Mouse (Mus musculus): Measurements from ENCODE around the gene Gm29427. TPM values are rescaled to one million over a fixed set of nuclear protein-coding genes. Genes with fewer than 3 reads are reported as not detected.

Gm29427 gene
- polyA plus RNA-seq, 1 experiment: not detected

- Histone ChIP-seq H3K4me1 (ENCODE audit: control insufficient read depth, insufficient read depth, insufficient read length, low read length) (peaks cover 3% of the 10 kb centered on the region; the same call in 1 of the 2 replicates), H3K27ac (replicated peaks; ENCODE audit: low read depth, low read length) (no peak overlapping the region), H3K4me3 (ENCODE audit: insufficient read depth, low read depth, low read length) (no peak overlapping the region)
Measured at GRCm38 (mm10) chr1:130738551-130739106, 23.0 kb upstream of the Gm29427 start.

GRCm38 (mm10) chr1:130737916-130738315, 22.3 kb upstream of the Gm29427 start:
- H3K4me3 ChIP-seq (ENCODE audit: insufficient read depth, low read depth, low read length): no peak overlapping the region
- no peak overlapping the region for H3K27ac ChIP-seq (replicated peaks; ENCODE audit: low read depth, low read length)

GRCm38 (mm10) chr1:130737411-130737881, 21.8 kb upstream of the Gm29427 start:
- no peak overlapping the region for H3K4me3 ChIP-seq (ENCODE audit: insufficient read depth, low read depth, low read length)

More at GRCm38 (mm10) chr1:130737916-130738315, 22.3 kb upstream of the Gm29427 start:
- peaks cover 3% of the 10 kb centered on the region; the same call in 1 of the 2 replicates for H3K4me1 ChIP-seq (ENCODE audit: control insufficient read depth, insufficient read depth, insufficient read length, low read length)

GRCm38 (mm10) chr1:130734852-130735251, 19.3 kb upstream of the Gm29427 start:
- Histone ChIP-seq H3K4me3 (ENCODE audit: insufficient read depth, low read depth, low read length) (no peak overlapping the region), H3K27ac (replicated peaks; ENCODE audit: low read depth, low read length) (no peak overlapping the region), H3K4me1 (ENCODE audit: control insufficient read depth, insufficient read depth, insufficient read length, low read length) (0 out of 2 replicates have a peak, but pooled peaks cover 3% of the 10 kb centered on the region)

More at GRCm38 (mm10) chr1:130737411-130737881, 21.8 kb upstream of the Gm29427 start:
- Histone ChIP-seq H3K4me1 (ENCODE audit: control insufficient read depth, insufficient read depth, insufficient read length, low read length) (peaks cover 3% of the 10 kb centered on the region; the same call in 1 of the 2 replicates), H3K27ac (replicated peaks; ENCODE audit: low read depth, low read length) (no peak overlapping the region)

- 0 out of 2 replicates have a peak, but pooled peaks cover 3% of the 10 kb centered on the region for H3K4me1 ChIP-seq (ENCODE audit: control insufficient read depth, insufficient read depth, insufficient read length, low read length)
- H3K27ac ChIP-seq (replicated peaks; ENCODE audit: low read depth, low read length): no peak overlapping the region
- H3K4me3 ChIP-seq (ENCODE audit: insufficient read depth, low read depth, low read length): no peak overlapping the region
Measured at GRCm38 (mm10) chr1:130734452-130734851, 18.9 kb upstream of the Gm29427 start.

GRCm38 (mm10) chr1:130733671-130734070, 18.1 kb upstream of the Gm29427 start:
- H3K27ac ChIP-seq (replicated peaks; ENCODE audit: low read depth, low read length): no peak overlapping the region
- H3K4me3 ChIP-seq (ENCODE audit: insufficient read depth, low read depth, low read length): no peak overlapping the region
- 0 out of 2 replicates have a peak, but pooled peaks cover 3% of the 10 kb centered on the region for H3K4me1 ChIP-seq (ENCODE audit: control insufficient read depth, insufficient read depth, insufficient read length, low read length)

GRCm38 (mm10) chr1:130732706-130733658, 17.4 kb upstream of the Gm29427 start:
- Histone ChIP-seq H3K4me3 (ENCODE audit: insufficient read depth, low read depth, low read length) (no peak overlapping the region), H3K4me1 (ENCODE audit: control insufficient read depth, insufficient read depth, insufficient read length, low read length) (0 out of 2 replicates have a peak, but pooled peaks cover 3% of the 10 kb centered on the region), H3K27ac (replicated peaks; ENCODE audit: low read depth, low read length) (no peak overlapping the region)

- Histone ChIP-seq H3K4me3 (ENCODE audit: insufficient read depth, low read depth, low read length) (no peak within 1 kb of the TSS), H3K27ac (replicated peaks; ENCODE audit: low read depth, low read length) (no peak within 1 kb of the TSS)
Measured at GRCm38 (mm10) chr1:130731741-130732337, 16.2 kb upstream of the Gm29427 start, which contains the start of gene AA986860. TSS of gene AA986860 (plus strand) at chr1:130731976.

GRCm38 (mm10) chr1:130729153-130729552, 13.6 kb upstream of the Gm29427 start, which contains the start of gene Pfkfb2:
TSS of gene Pfkfb2 (minus strand) at chr1:130729253.
- Histone ChIP-seq H3K27ac (replicated peaks; ENCODE audit: low read depth, low read length) (no peak within 1 kb of the TSS), H3K4me1 (ENCODE audit: control insufficient read depth, insufficient read depth, insufficient read length, low read length) (no peaks in the 10 kb centered on the region), H3K4me3 (ENCODE audit: insufficient read depth, low read depth, low read length) (no peak within 1 kb of the TSS)

More at GRCm38 (mm10) chr1:130731741-130732337, 16.2 kb upstream of the Gm29427 start, which contains the start of gene AA986860:
- H3K4me1 ChIP-seq (ENCODE audit: control insufficient read depth, insufficient read depth, insufficient read length, low read length): no peaks in the 10 kb centered on the region

GRCm38 (mm10) chr1:130728708-130729107, 13.1 kb upstream of the Gm29427 start:
- no peaks in the 10 kb centered on the region for H3K4me1 ChIP-seq (ENCODE audit: control insufficient read depth, insufficient read depth, insufficient read length, low read length)
- H3K27ac ChIP-seq (replicated peaks; ENCODE audit: low read depth, low read length): no peak overlapping the region
- no peak overlapping the region for H3K4me3 ChIP-seq (ENCODE audit: insufficient read depth, low read depth, low read length)

- H3K4me1 ChIP-seq (ENCODE audit: control insufficient read depth, insufficient read depth, insufficient read length, low read length): no peaks in the 10 kb centered on the region
- no peak overlapping the region for H3K4me3 ChIP-seq (ENCODE audit: insufficient read depth, low read depth, low read length)
- H3K27ac ChIP-seq (replicated peaks; ENCODE audit: low read depth, low read length): no peak overlapping the region
Measured at GRCm38 (mm10) chr1:130728070-130728469, 12.5 kb upstream of the Gm29427 start.

- no peak overlapping the region for H3K27ac ChIP-seq (replicated peaks; ENCODE audit: low read depth, low read length)
Measured at GRCm38 (mm10) chr1:130726396-130726795, 10.8 kb upstream of the Gm29427 start.

GRCm38 (mm10) chr1:130724206-130724605, 8.6 kb upstream of the Gm29427 start:
- no peaks in the 10 kb centered on the region for H3K4me1 ChIP-seq (ENCODE audit: control insufficient read depth, insufficient read depth, insufficient read length, low read length)
- no peak overlapping the region; the same call in 1 of the 2 replicates for H3K27ac ChIP-seq (replicated peaks; ENCODE audit: low read depth, low read length)
- no peak overlapping the region for H3K4me3 ChIP-seq (ENCODE audit: insufficient read depth, low read depth, low read length)

More at GRCm38 (mm10) chr1:130726396-130726795, 10.8 kb upstream of the Gm29427 start:
- H3K4me3 ChIP-seq (ENCODE audit: insufficient read depth, low read depth, low read length): no peak overlapping the region
- H3K4me1 ChIP-seq (ENCODE audit: control insufficient read depth, insufficient read depth, insufficient read length, low read length): no peaks in the 10 kb centered on the region

- H3K27ac ChIP-seq (replicated peaks; ENCODE audit: low read depth, low read length): peak within 1 kb of the TSS; percentile 85
- H3K4me1 ChIP-seq (ENCODE audit: control insufficient read depth, insufficient read depth, insufficient read length, low read length): peaks cover 2% of the 10 kb centered on the region; the same call in 1 of the 2 replicates
- H3K4me3 ChIP-seq (ENCODE audit: insufficient read depth, low read depth, low read length): peak within 1 kb of the TSS; percentile 99
Measured at GRCm38 (mm10) chr1:130717291-130717871, 1.8 kb upstream of the Gm29427 start, which contains the start of gene Yod1. TSS of gene Yod1 (plus strand) at chr1:130717327.

All from brown adipose tissue, adult 24 weeks (tissue).